Mouse (Mus musculus): ENCODE data around the gene Igtp.
"Not testable (repeated sequence)": the region's sequence is repeated elsewhere in the genome, so short reads cannot be mapped to it uniquely, and the experiment has no call there.

The Igtp gene

GRCm38 (mm10) chr11:58199229-58200037 is at the start of gene Igtp, which contains the start of gene Irgm2:
Igtp (plus strand) TSS chr11:58199556.
Irgm2 (plus strand) TSS chr11:58199618.
- TF ChIP-seq GATA4 (IDR thresholded peaks at IDR 0.05; ENCODE audit: insufficient replicate concordance, low read length): not testable (repeated sequence)

GRCm38 (mm10) chr11:58155458-58155857 is 43.9 kb upstream of the Igtp start:
- TF ChIP-seq GATA4 (IDR thresholded peaks at IDR 0.05; ENCODE audit: insufficient replicate concordance, low read length): no peak

- TF ChIP-seq GATA4 (IDR thresholded peaks at IDR 0.05; ENCODE audit: insufficient replicate concordance, low read length): no peak
Observed at GRCm38 (mm10) chr11:58156871-58157270, 42.5 kb upstream of the Igtp start.

- no peak for TF ChIP-seq GATA4 (IDR thresholded peaks at IDR 0.05; ENCODE audit: insufficient replicate concordance, low read length)
Observed at GRCm38 (mm10) chr11:58165072-58165471, 34.3 kb upstream of the Igtp start.

- TF ChIP-seq GATA4 (IDR thresholded peaks at IDR 0.05; ENCODE audit: insufficient replicate concordance, low read length): no peak
Observed at GRCm38 (mm10) chr11:58167822-58168166, 31.6 kb upstream of the Igtp start.

- TF ChIP-seq GATA4 (IDR thresholded peaks at IDR 0.05; ENCODE audit: insufficient replicate concordance, low read length): no peak; the same call in 1 of the 2 replicates
Observed at GRCm38 (mm10) chr11:58168167-58168915, 31.0 kb upstream of the Igtp start, which contains the start of gene Gemin5. Gemin5 (minus strand) TSS chr11:58168539.

GRCm38 (mm10) chr11:58169666-58170065 is 29.7 kb upstream of the Igtp start:
- no peak for TF ChIP-seq GATA4 (IDR thresholded peaks at IDR 0.05; ENCODE audit: insufficient replicate concordance, low read length)

- peak; percentile 41; the same call in 1 of the 2 replicates for TF ChIP-seq GATA4 (IDR thresholded peaks at IDR 0.05; ENCODE audit: insufficient replicate concordance, low read length)
Observed at GRCm38 (mm10) chr11:58171459-58172091, 27.8 kb upstream of the Igtp start, which contains the start of gene Mrpl22. Mrpl22 (plus strand) TSS chr11:58171661.

GRCm38 (mm10) chr11:58179563-58179962 is 19.8 kb upstream of the Igtp start:
- no peak for TF ChIP-seq GATA4 (IDR thresholded peaks at IDR 0.05; ENCODE audit: insufficient replicate concordance, low read length)

GRCm38 (mm10) chr11:58180756-58181155 is 18.6 kb upstream of the Igtp start:
- TF ChIP-seq GATA4 (IDR thresholded peaks at IDR 0.05; ENCODE audit: insufficient replicate concordance, low read length): no peak

- TF ChIP-seq GATA4 (IDR thresholded peaks at IDR 0.05; ENCODE audit: insufficient replicate concordance, low read length): no peak
Observed at GRCm38 (mm10) chr11:58183579-58183978, 15.8 kb upstream of the Igtp start.

- TF ChIP-seq GATA4 (IDR thresholded peaks at IDR 0.05; ENCODE audit: insufficient replicate concordance, low read length): no peak
Observed at GRCm38 (mm10) chr11:58189675-58190074, 9.7 kb upstream of the Igtp start.

GRCm38 (mm10) chr11:58193326-58193725 is 6.0 kb upstream of the Igtp start:
- TF ChIP-seq GATA4 (IDR thresholded peaks at IDR 0.05; ENCODE audit: insufficient replicate concordance, low read length): no peak

- no peak for TF ChIP-seq GATA4 (IDR thresholded peaks at IDR 0.05; ENCODE audit: insufficient replicate concordance, low read length)
Observed at GRCm38 (mm10) chr11:58193860-58194520, 5.4 kb upstream of the Igtp start.

GRCm38 (mm10) chr11:58198663-58199062 is 693 bp upstream of the Igtp start:
- no peak for TF ChIP-seq GATA4 (IDR thresholded peaks at IDR 0.05; ENCODE audit: insufficient replicate concordance, low read length)

Measured in liver, adult (tissue).